Mouse (Mus musculus): ENCODE measurements around the gene Olfr1138.

Olfr1138 gene

DNA sequence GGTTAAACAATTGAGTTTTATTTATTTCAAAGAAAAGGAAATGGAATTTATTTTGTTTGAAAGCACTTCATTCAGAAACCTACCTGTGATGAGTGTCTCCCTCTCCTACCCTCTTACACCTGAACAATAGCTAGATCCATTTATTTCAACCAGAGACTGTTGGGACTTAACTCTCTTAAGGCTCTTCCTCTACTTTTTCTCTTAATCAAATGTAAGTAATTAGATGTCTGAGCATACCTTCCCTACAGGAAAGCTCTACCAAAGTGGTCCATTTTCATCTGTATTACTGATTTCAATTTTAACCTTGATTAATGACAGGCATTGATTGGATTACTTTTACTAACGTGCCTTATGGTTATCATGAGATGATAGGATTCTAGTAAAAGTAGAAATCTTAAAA lies at the start of gene Olfr1138:
Gene Olfr1138, minus strand, starts transcription at position 101 of the 400 bp plus-strand sequence.
- no peak for DNase-seq (ENCODE audit: low read depth, low spot score)

DNA sequence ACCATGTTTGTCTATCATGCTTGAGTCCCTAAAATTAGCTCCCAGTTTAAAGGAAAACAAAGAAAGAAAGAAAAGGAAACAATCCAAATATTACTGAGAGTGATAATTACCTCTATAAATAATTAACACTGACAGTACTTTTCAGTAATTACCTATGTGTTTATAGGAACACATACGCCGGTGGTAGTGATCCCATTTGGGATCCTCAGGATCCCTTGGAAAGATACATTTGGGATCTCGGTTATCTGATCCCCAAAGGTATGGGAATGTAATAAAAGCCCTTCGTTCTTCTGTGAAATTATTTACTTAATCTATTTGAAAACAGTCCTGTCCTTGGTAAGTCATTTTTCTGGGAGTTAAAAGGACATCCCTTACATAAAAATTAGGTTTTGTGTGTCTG lies 39.4 kb upstream of the Olfr1138 start, which contains the start of gene Olfr152:
Gene Olfr152, plus strand, starts transcription at position 301 of the 400 bp plus-strand sequence.
- DNase-seq (ENCODE audit: low read depth, low spot score), result no peak

DNA sequence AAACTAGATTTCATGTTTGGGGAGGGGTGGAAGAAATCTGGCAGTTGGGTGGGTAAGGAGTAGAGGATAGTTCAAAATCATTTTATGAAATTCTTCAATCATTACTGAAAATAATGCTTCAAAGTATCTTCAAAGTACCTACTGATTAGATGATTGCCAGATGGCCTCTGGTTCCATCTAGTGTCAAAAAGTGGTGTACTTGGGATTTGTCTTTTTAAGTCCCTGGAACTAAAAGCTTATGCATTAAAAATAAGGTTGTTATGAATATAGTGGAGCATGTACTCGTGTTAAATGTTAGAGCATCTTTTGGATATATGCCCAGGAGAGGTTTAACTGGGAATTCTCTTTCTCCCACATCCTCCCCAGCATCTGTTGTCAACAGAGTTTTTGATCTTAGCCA lies 36.4 kb upstream of the Olfr1138 start:
- DNase-seq (ENCODE audit: low read depth, low spot score), result no peak

DNA sequence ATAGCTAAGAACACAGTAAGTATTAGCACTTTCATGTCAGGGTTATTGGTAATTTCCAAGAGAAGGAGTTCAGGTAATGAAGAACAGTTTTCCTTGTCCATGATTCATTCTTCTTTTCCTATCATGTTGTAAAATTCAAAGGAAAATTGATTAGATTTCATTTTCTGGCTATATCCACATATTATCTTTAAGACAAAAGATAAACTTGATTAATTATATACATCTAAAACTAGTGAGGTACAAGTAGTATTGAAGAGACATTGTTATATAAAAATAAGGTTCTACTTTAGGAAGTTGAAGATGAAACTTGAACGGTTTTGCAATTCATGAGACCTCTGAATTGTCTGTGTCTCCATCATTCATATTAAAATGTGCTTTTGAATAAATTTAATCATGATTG lies 14.1 kb upstream of the Olfr1138 start, which contains the start of gene Olfr1141:
Gene Olfr1141, minus strand, starts transcription at position 101 of the 400 bp plus-strand sequence.
- no peak for DNase-seq (ENCODE audit: low read depth, low spot score)

DNA sequence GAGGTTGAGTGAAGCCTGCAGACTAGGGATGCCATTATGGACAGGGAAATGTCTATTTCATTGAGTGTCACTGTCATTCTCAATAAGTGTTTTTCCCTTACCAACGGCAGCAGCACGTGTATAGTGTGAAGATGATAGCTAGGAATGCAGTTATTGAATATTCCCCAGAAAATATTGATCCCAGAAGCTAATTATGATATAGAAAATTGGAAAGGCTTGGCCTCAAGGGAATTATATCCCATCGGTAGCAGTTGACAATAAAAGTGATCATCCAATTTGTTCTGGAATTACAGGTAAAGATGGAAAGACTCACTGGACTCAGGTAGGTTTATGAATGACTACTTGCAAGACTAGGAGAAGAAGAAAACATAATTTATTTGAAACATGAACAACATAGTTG lies 3.7 kb upstream of the Olfr1138 start, which contains the start of gene Olfr1140:
Gene Olfr1140, plus strand, starts transcription at position 301 of the 400 bp plus-strand sequence.
- no peak for DNase-seq (ENCODE audit: low read depth, low spot score)

DNA sequence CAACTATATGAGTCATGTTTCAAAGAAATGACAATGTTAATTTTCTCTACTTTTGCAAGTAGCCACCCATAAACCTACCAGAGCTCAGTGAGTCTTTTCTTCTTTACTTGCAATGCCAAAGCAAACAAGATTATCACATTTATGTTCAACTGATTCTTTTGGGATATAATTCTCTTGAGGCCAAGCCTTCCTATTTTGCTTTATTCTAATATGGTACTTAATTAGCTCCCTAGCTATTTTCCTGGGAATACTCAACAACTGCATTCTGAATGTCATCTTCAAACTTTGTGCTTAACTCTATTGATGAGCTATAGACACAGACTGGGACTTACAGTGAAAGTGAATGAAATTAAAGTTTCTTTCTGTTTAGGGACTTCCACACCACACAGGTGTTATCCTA lies 26.7 kb downstream of the Olfr1138 start, which contains the start of gene Olfr1137:
Gene Olfr1137, minus strand, starts transcription at position 101 of the 400 bp plus-strand sequence.
- DNase-seq (ENCODE audit: low read depth, low spot score), result no peak

DNA sequence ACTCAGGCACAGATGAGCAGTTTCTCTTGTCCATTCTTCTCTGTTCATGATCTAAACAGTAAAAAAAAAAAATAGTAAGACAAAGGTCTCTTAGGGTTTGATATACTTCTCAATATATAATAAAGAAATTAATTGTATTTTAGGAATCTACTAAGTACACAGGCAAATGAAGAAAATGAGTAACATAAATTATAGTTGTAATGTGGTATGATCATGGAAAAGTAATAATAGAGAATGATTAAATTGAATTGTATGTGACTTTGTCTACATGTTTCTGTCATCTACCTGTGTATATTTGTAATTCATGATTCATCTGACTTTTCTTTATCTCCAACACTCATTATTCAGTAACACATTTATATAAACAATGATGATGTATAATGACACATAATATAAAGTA lies 45.9 kb downstream of the Olfr1138 start, which contains the start of gene Olfr1136:
Gene Olfr1136, minus strand, starts transcription at position 101 of the 400 bp plus-strand sequence.
- DNase-seq (ENCODE audit: low read depth, low spot score), result no peak
